Mouse (Mus musculus) lung, postnatal 36 days (tissue): Measurements from ENCODE around the gene Olfr1020.

Experiments used
- DNase-seq: peaks from one replicate; pipeline ENCODE4 v3.0.0; 2022; ENCODE audit warnings: mixed read lengths

Olfr1020 gene

GRCm38 (mm10) chr2:85846730-85847129 lies at the start of gene Olfr1020:
Gene Olfr1020 (plus strand): TSS chr2:85847030.
- no peak for DNase-seq

GRCm38 (mm10) chr2:85802444-85802843 lies 44.4 kb upstream of the Olfr1020 start, which contains the start of gene Olfr1016:
Gene Olfr1016 (minus strand): TSS chr2:85802544.
- DNase-seq: no peak

- DNase-seq: no peak
These were observed 42.3 kb upstream of the Olfr1020 start for GRCm38 (mm10) chr2:85804501-85804900.

- no peak for DNase-seq
These were observed 28.7 kb upstream of the Olfr1020 start, which contains the start of gene Olfr1018 for GRCm38 (mm10) chr2:85818179-85818578. Gene Olfr1018 (plus strand): TSS chr2:85818479.

GRCm38 (mm10) chr2:85845383-85845782 lies 1.4 kb upstream of the Olfr1020 start, which contains the start of gene Olfr1019:
Gene Olfr1019 (minus strand): TSS chr2:85845483.
- DNase-seq: no peak

GRCm38 (mm10) chr2:85868294-85868693 lies 21.5 kb downstream of the Olfr1020 start, which contains the start of gene Olfr1022:
Gene Olfr1022 (plus strand): TSS chr2:85868594.
- no peak for DNase-seq

- no peak for DNase-seq
These were observed 38.5 kb downstream of the Olfr1020 start, which contains the start of gene Olfr1023 for GRCm38 (mm10) chr2:85885340-85885739. Gene Olfr1023 (plus strand): TSS chr2:85885640.
